Mouse (Mus musculus) kidney, adult 9 months (tissue): ENCODE data around the gene Fgfr2.
"Not testable (repeated sequence)": the region's sequence is repeated elsewhere in the genome, so short reads cannot be mapped to it uniquely, and the experiment has no call there.

ENCODE experiments used
- DNase-seq: peaks from one replicate; pipeline ENCODE4 v3.0.0; 2022

The Fgfr2 gene

GRCm38 (mm10) chr7:132476491-132476890 is 646.7 kb downstream of the Fgfr2 start:
- DNase-seq = no peak

GRCm38 (mm10) chr7:132475069-132475468 is 648.1 kb downstream of the Fgfr2 start:
- peak; percentile 77 for DNase-seq

GRCm38 (mm10) chr7:132471327-132471726 is 651.8 kb downstream of the Fgfr2 start:
- peak; percentile 77 for DNase-seq

- no peak for DNase-seq
Observed at GRCm38 (mm10) chr7:132468391-132468790, 654.8 kb downstream of the Fgfr2 start.

- DNase-seq = no peak
Observed at GRCm38 (mm10) chr7:132465897-132466296, 657.3 kb downstream of the Fgfr2 start.

GRCm38 (mm10) chr7:132464894-132465293 is 658.3 kb downstream of the Fgfr2 start:
- DNase-seq = no peak

GRCm38 (mm10) chr7:132458493-132458892 is 664.7 kb downstream of the Fgfr2 start:
- DNase-seq = no peak

GRCm38 (mm10) chr7:132455071-132455720 is 668.0 kb downstream of the Fgfr2 start:
- no peak for DNase-seq

- no peak for DNase-seq
Observed at GRCm38 (mm10) chr7:132449891-132450735, 673.0 kb downstream of the Fgfr2 start.

- no peak for DNase-seq
Observed at GRCm38 (mm10) chr7:132448511-132449154, 674.5 kb downstream of the Fgfr2 start.

- DNase-seq = no peak
Observed at GRCm38 (mm10) chr7:132447558-132447957, 675.6 kb downstream of the Fgfr2 start.

- DNase-seq = no peak
Observed at GRCm38 (mm10) chr7:132446841-132447240, 676.3 kb downstream of the Fgfr2 start.

GRCm38 (mm10) chr7:132444221-132444620 is 678.9 kb downstream of the Fgfr2 start:
- no peak for DNase-seq

- DNase-seq = no peak
Observed at GRCm38 (mm10) chr7:132443769-132444168, 679.4 kb downstream of the Fgfr2 start.

GRCm38 (mm10) chr7:132443134-132443533 is 680.0 kb downstream of the Fgfr2 start:
- DNase-seq = no peak

- DNase-seq = not testable (repeated sequence)
Observed at GRCm38 (mm10) chr7:132442133-132442763, 680.9 kb downstream of the Fgfr2 start.

GRCm38 (mm10) chr7:132439916-132440315 is 683.2 kb downstream of the Fgfr2 start:
- DNase-seq = no peak

- no peak for DNase-seq
Observed at GRCm38 (mm10) chr7:132438060-132438459, 685.1 kb downstream of the Fgfr2 start.

- DNase-seq = no peak
Observed at GRCm38 (mm10) chr7:132437431-132437830, 685.7 kb downstream of the Fgfr2 start.

- DNase-seq = peak; percentile 28
Observed at GRCm38 (mm10) chr7:132435486-132436055, 687.6 kb downstream of the Fgfr2 start.

GRCm38 (mm10) chr7:132429324-132429723 is 693.8 kb downstream of the Fgfr2 start:
- DNase-seq = no peak

- no peak for DNase-seq
Observed at GRCm38 (mm10) chr7:132428308-132428707, 694.8 kb downstream of the Fgfr2 start.

GRCm38 (mm10) chr7:132426069-132426468 is 697.1 kb downstream of the Fgfr2 start:
- DNase-seq = peak; percentile 28
